Mouse (Mus musculus) kidney, adult 2 months (tissue): ENCODE results near the gene Gm13276. TPM values are rescaled to one million over a fixed set of nuclear protein-coding genes. Genes with fewer than 3 reads are reported as not detected.
A peak's percentile ranks its signal among the peaks of the same experiment; 100 is the strongest.
"Not testable (repeated sequence)": the region's sequence is repeated elsewhere in the genome, so short reads cannot be mapped to it uniquely, and the experiment has no call there.

ENCODE experiments used
- DNase-seq: peaks from one replicate; pipeline ENCODE4 v3.0.0; 2021
- H3K27ac ChIP-seq: fragments of 200-500 bp; 2 replicates; pipeline ENCODE4 v1.5.1; 2012; ENCODE audit warnings: low read depth, low read length, control low read depth, inconsistent platforms; ENCODE audit not compliant: insufficient read depth
- H3K27me3 ChIP-seq: fragments of 200-500 bp; replicated peaks from 2 replicates; pipeline ENCODE4 v1.6.1; 2012; ENCODE audit warnings: mild to moderate bottlenecking, moderate library complexity, low read length, inconsistent platforms; ENCODE audit not compliant: control insufficient read depth, insufficient read depth
- H3K36me3 ChIP-seq: fragments of 200-500 bp; 2 replicates; pipeline ENCODE4 v1.6.1; 2012; ENCODE audit warnings: mild to moderate bottlenecking, moderate library complexity, low read length, inconsistent platforms; ENCODE audit not compliant: control insufficient read depth, insufficient read depth
- H3K4me1 ChIP-seq: fragments of 200-500 bp; 2 replicates; pipeline ENCODE4 v1.6.1; 2011; ENCODE audit warnings: low read length; ENCODE audit not compliant: control insufficient read depth, insufficient read depth
- H3K4me3 ChIP-seq: fragments of 200-500 bp; 2 replicates; pipeline ENCODE4 v1.5.1; 2011; ENCODE audit warnings: mild to moderate bottlenecking, low read depth, low read length, control low read depth; ENCODE audit not compliant: insufficient read depth
- CTCF ChIP-seq: fragments of 200-500 bp; conservative IDR thresholded peaks from 2 replicates; pipeline ENCODE4 v1.5.1; 2011; ENCODE audit warnings: low read depth, mild to moderate bottlenecking, control low read depth, low read length, moderate library complexity, mixed read lengths; ENCODE audit not compliant: insufficient read depth, insufficient read length
- POLR2A ChIP-seq: fragments of 200-500 bp; IDR thresholded peaks from one replicate; pipeline ENCODE4 v1.6.1; 2011; ENCODE audit warnings: low read depth, low read length, control low read depth
- WGBS: fragments of 180-500 bp; shearing (Covaris S2); methylation state at CpG from one replicate; pipeline ENCODE4 v1.1.7; 2018; 5-methylcytosine and 5-hydroxymethylcytosine counted together
- polyA plus RNA-seq: library from polyadenylated mRNA; depleted of rRNA; stranded (reverse); fragments of >200 nt; gene quantifications from 2 replicates; pipeline ENCODE4 v1.2.3, GENCODE M21; 2012

The Gm13276 gene
- polyA plus RNA-seq, 1 experiment, result not detected

DNA sequence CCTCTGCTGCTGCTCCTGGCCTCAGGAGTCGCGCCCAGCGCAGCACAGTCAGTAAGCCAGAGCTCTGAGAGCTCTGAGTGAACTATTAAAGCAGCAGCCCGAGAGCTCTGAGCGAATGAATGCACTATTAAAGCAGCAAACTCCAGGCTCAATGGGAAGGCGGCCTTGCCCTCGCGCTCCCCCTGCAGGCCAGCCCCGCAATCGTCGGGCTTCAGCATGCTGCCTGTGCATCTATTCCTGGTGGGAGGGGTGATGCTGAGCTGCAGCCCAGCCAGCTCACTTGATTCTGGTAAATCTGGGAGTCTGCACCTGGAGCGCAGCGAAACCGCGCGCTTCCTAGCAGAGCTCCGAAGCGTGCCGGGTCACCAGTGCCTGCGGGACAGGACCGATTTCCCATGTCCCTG is 27.9 kb upstream of the Gm13276 start:
- WGBS, result under 1% methylated on average over 21 of the region's 21 CpGs
- H3K4me3 ChIP-seq, result peak overlapping the region; percentile 97

GRCm38 (mm10) chr4:88758751-88759150 is 26.8 kb upstream of the Gm13276 start:
- H3K27ac ChIP-seq, H3K4me1 ChIP-seq, DNase-seq, H3K36me3 ChIP-seq, H3K27me3 ChIP-seq, H3K4me3 ChIP-seq: not testable (repeated sequence)
- WGBS, result 92% methylated on average over 9 of the region's 9 CpGs

More for the DNA sequence above, 27.9 kb upstream of the Gm13276 start:
- H3K4me1 ChIP-seq, H3K36me3 ChIP-seq, H3K27me3 ChIP-seq: not testable (repeated sequence)
- H3K27ac ChIP-seq, result peak overlapping the region; percentile 96
- TF ChIP-seq CTCF, result peak; percentile 59
- peak; percentile 93 for DNase-seq

DNA sequence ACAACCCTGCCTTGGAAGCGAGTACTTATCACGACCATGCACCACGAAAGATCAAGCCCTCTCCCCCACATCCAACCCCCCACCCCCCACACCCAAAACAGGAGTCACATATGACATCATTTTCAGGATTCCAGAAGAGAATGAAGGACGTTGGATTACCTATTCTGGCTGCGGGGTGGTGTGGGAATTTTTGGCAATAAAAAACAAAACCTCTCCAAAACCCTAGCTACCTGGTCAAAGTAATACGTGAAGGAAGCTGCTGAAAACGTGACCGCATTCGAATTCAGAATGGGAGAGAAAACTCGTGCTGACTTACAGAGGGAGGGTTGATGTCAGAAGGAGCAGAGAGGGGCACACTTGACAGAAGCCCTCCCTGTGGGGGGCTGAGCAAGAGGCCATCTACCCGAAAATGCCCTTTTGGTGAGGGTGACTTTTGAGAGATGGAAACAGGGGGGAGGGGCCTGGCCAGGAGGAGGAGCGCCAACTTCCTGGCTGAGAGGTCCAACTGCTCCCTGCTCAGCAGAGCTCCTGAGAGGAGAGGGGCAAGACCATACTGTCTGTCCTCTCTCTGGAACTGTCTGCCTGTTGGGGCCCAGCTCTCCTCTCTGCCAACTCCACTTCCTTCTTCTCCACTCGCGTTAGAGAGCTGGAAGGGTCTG is 25.8 kb upstream of the Gm13276 start, which contains the start of gene Gm13283:
TSS of gene Gm13283 (plus strand) at position 510 of the 659 bp plus-strand sequence.
- H3K4me1 ChIP-seq, H3K27me3 ChIP-seq, H3K36me3 ChIP-seq: not testable (repeated sequence)
- Histone ChIP-seq H3K27ac (peak within 1 kb of the TSS; percentile 81; the same call in 1 of the 2 replicates), H3K4me3 (peak within 1 kb of the TSS; percentile 48; the same call in 1 of the 2 replicates)
- 15% methylated on average over 10 of the region's 14 CpGs for WGBS
- DNase-seq, result peak; percentile 49

GRCm38 (mm10) chr4:88760431-88760830 is 25.1 kb upstream of the Gm13276 start:
- not testable (repeated sequence) for H3K27me3 ChIP-seq, H3K4me1 ChIP-seq, H3K36me3 ChIP-seq
- Histone ChIP-seq H3K27ac (peak overlapping the region; percentile 81; the same call in 1 of the 2 replicates), H3K4me3 (peak overlapping the region; percentile 48; the same call in 1 of the 2 replicates)
- WGBS, result under 1% methylated on average over 24 of the region's 28 CpGs
- TF ChIP-seq POLR2A, result peak; percentile 52
- TF ChIP-seq CTCF, result peak; percentile 38; the same call in 1 of the 2 replicates
- DNase-seq, result peak; percentile 90

GRCm38 (mm10) chr4:88761776-88762175 is 23.7 kb upstream of the Gm13276 start:
- H3K27me3 ChIP-seq, H3K4me1 ChIP-seq, H3K27ac ChIP-seq, H3K4me3 ChIP-seq, H3K36me3 ChIP-seq: not testable (repeated sequence)
- DNase-seq, result peak; percentile 60
- WGBS, result 62% methylated on average over 6 of the region's 8 CpGs

DNA sequence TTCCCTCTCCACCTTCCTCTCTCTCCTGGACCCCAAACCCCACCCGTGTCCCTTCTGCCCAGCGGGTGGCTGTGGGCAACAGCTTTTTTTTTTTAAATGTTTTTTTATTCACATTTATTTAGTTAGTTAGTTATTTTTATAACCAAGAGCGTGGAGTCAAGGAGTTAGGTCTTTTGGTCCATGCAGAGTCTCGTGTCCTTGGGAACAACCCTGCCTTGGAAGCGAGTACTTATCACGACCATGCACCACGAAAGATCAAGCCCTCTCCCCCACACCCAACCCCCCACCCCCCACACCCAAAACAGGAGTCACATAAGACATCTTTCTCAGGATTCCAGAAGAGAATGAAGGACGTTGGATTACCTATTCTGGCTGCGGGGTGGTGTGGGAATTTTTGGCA is 23.2 kb upstream of the Gm13276 start:
- DNase-seq, result peak; percentile 19
- not testable (repeated sequence) for H3K4me3 ChIP-seq, H3K27ac ChIP-seq, H3K4me1 ChIP-seq, H3K27me3 ChIP-seq, H3K36me3 ChIP-seq
- 52% methylated on average over 9 of the region's 9 CpGs for WGBS

DNA sequence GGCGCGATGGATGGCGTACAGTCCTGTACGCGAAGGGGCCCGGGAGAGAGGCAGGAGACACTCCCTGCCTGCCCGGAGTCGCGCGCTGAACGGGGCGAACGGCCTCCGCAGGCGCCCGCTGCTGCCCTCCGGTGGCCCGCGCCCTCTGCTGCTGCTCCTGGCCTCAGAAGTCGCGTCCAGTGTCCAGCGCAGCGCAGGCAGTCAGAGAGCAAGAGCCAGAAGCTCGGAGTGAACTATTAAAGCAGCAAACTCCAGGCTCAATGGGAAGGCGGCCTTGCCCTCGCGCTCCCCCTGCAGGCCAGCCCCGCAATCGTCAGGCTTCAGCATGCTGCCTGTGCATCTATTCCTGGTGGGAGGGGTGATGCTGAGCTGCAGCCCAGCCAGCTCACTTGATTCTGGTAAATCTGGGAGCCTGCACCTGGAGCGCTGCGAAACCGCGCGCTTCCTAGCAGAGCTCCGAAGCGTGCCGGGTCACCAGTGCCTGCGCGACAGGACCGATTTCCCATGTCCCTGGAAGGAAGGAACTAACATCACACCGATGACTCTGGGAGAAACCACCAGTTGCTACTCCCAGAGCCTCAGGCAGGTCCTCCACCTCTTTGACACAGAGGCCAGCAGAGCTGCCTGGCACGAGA is 22.0 kb upstream of the Gm13276 start:
- TF ChIP-seq CTCF, result 0 out of 2 replicates have a peak, but pooled peaks have one; percentile 38
- peak; percentile 88 for DNase-seq
- peak overlapping the region; percentile 28; the same call in 1 of the 2 replicates for H3K4me3 ChIP-seq
- not testable (repeated sequence) for H3K27ac ChIP-seq, H3K27me3 ChIP-seq, H3K36me3 ChIP-seq, H3K4me1 ChIP-seq
- 2% methylated on average over 42 of the region's 42 CpGs for WGBS

DNA sequence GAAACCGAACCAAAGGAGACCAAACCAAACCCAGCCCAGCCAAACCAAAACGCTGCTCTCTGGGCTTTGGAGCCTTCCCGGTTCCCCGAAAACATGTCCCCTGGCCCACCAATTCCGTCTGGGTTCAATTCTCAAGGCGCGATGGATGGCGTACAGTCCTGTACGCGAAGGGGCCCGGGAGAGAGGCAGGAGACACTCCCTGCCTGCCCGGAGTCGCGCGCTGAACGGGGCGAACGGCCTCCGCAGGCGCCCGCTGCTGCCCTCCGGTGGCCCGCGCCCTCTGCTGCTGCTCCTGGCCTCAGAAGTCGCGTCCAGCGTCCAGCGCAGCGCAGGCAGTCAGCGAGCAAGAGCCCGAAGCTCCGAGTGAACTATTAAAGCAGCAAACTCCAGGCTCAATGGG is 12.0 kb upstream of the Gm13276 start, which contains the start of gene Gm13290:
TSS of gene Gm13290 (plus strand) at position 301 of the 400 bp plus-strand sequence.
- not testable (repeated sequence) for H3K27me3 ChIP-seq, H3K36me3 ChIP-seq, H3K4me3 ChIP-seq, H3K4me1 ChIP-seq, DNase-seq, H3K27ac ChIP-seq
- no CpG with 5 or more reads among the region's 32 CpGs for WGBS

GRCm38 (mm10) chr4:88776622-88777021 is 8.9 kb upstream of the Gm13276 start, which contains the start of gene Gm13289:
Gene Gm13289, plus strand, starts transcription at chr4:88776922.
- not testable (repeated sequence) for H3K36me3 ChIP-seq, H3K4me1 ChIP-seq, H3K27ac ChIP-seq, DNase-seq, H3K27me3 ChIP-seq, H3K4me3 ChIP-seq
- no CpG with 5 or more reads among the region's 29 CpGs for WGBS

DNA sequence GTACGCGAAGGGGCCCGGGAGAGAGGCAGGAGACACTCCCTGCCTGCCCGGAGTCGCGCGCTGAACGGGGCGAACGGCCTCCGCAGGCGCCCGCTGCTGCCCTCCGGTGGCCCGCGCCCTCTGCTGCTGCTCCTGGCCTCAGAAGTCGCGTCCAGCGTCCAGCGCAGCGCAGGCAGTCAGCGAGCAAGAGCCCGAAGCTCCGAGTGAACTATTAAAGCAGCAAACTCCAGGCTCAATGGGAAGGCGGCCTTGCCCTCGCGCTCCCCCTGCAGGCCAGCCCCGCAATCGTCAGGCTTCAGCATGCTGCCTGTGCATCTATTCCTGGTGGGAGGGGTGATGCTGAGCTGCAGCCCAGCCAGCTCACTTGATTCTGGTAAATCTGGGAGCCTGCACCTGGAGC is 6.0 kb upstream of the Gm13276 start, which contains the start of gene Gm13272:
TSS of gene Gm13272 (plus strand) at position 301 of the 400 bp plus-strand sequence.
- H3K36me3 ChIP-seq, result not testable (repeated sequence)
- WGBS, result no CpG with 5 or more reads among the region's 29 CpGs

More for the DNA sequence above, 6.0 kb upstream of the Gm13276 start, which contains the start of gene Gm13272:
- H3K27ac ChIP-seq, H3K27me3 ChIP-seq, H3K4me1 ChIP-seq, DNase-seq, H3K4me3 ChIP-seq: not testable (repeated sequence)
